Mouse (Mus musculus) bone marrow macrophage, adult 2 months (primary cell): ENCODE measurements around the gene Gtf3c1.

Experiments used
- CTCF ChIP-seq: IDR thresholded peaks from 2 replicates; pipeline ENCODE4 v1.5.1; 2012; ENCODE audit warnings: low read depth, mild to moderate bottlenecking, low read length, moderate library complexity
- POLR2A ChIP-seq: IDR thresholded peaks from 2 replicates; pipeline ENCODE4 v1.6.1; 2012; ENCODE audit warnings: mild to moderate bottlenecking, low read depth, low read length, borderline replicate concordance

- TF ChIP-seq POLR2A (no peak), CTCF (no peak)
These were observed 107.4 kb downstream of the Gtf3c1 start for GRCm38 (mm10) chr7:125600136-125600535.
